Mouse (Mus musculus) left cerebral cortex, postnatal 4 days (tissue): ENCODE measurements around the gene Cdh4. TPM values are rescaled to one million over a fixed set of nuclear protein-coding genes. Genes with fewer than 3 reads are reported as not detected.

Experiments
- DNase-seq: peaks from one replicate; pipeline ENCODE4 v3.0.0-alpha.2; 2022
- intact Hi-C: fragments of 180-260 bp; cut with DNase I; formaldehyde crosslinking; loops from one replicate; pipeline ENCODE4 v1.15.1; 2025
- total RNA-seq, 2 experiments: library from RNA; stranded (reverse); gene quantifications; 2 replicates each; pipeline ENCODE4 v1.2.3; 2021

Gene Cdh4
- total RNA-seq, 2 experiments from 2014 or later, result 50.4 to 61.7 TPM

DNA sequence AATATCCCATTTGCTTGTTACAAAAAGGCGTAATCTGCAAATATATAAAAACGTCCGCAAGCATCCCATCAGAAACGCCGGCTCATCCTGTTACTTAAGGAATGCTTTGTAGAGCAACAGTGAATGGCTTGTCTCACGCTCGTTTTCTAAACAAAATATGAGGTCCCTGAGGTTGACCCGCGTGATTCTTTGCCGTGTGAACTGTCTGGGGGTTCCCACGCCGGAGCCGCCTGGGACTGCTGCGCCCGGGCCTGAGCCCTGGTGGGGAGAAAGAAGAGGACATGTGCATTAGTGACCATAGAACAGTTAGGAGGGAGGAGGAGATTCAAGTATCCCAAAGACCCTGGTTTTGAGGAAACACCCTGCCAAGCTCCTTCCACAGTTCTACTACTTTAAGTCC is 471.1 kb downstream of the Cdh4 start:
- intact Hi-C loops, result no loop called here
- DNase-seq, result no peak

DNA sequence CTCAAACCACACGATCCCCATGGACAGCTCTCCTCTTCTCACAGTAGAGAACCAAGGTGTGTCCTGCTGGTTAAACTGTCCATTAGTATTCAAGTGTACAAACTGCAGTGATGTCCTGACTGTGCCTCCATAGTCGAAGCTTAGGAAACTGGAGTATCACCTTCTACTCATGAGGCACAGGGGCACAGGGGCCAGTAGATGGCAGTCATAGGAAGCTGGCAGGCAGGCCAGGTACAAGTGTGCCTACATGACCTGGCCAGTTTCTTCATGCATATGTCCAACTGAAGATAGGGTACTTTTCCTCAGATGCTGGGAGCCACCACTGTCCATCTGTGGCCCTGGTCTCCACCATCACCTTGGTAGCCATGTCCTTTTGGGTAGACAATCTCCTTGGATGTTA is 472.0 kb downstream of the Cdh4 start:
- intact Hi-C loops, result no loop called here
- DNase-seq, result no peak

DNA sequence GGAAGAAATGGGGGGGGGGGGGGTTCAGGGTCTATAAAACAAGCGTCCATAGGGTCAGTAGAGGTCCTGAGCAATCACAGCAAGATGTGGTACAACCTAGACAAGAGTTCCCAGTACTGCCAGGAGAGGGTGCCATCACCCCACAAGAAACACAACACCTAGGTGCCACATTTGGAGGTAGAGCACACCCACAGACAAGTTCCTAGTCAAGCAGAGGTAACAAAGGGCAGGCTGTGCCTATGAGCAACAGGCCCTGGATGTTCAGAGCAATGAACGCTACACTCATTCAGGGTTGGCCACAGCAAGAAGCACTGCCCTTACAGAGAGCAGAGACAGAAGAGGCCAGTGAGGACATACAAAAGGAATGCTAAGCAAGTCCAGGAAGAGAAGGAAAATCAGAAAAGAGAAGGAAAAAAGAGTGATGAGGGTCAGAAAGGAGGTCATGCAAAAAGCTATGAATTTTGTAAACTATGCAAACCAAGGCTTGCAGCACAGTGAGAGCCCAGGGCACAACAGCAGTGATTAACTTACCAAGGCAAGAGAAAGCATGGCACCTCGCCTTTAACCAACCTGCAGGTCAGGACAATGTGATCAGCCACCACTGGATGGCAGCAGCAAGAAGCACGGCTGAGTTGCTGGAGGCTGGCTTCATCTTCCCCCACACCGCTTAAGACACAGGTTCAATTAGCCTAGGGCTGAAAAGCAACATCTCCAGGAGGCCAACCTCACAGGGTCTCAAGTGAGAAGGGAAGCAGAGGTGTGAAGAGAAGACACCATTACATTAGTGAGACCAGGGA is 474.8 kb downstream of the Cdh4 start:
- intact Hi-C loops, result loop anchor here (5.0 kb wide), 3 partner anchors 55 to 125 kb away; partner anchors contain the start of genes Psma7 and Ss18l1

DNA sequence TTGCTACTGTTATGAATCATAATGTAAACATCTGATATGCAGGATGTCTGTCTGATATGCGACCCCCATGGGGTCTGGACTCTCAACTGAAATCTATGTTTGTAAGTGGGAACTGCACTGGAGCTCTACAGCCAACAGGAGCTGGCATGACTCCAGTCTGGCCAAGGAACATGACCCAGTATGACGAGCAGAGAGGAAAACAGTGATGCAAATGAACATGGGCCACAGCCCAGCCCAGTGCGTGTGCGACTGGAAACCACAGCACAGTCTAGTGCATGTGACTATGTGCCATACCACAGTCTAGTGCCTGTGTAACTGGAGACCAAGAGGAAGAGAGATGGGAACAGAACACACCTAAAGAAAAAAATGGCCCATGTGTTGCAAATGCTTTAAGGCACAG is 477.8 kb downstream of the Cdh4 start:
- intact Hi-C loops, result no loop called here
- DNase-seq, result no peak

More for the DNA sequence above, 474.8 kb downstream of the Cdh4 start:
- peak; percentile 73 for DNase-seq

DNA sequence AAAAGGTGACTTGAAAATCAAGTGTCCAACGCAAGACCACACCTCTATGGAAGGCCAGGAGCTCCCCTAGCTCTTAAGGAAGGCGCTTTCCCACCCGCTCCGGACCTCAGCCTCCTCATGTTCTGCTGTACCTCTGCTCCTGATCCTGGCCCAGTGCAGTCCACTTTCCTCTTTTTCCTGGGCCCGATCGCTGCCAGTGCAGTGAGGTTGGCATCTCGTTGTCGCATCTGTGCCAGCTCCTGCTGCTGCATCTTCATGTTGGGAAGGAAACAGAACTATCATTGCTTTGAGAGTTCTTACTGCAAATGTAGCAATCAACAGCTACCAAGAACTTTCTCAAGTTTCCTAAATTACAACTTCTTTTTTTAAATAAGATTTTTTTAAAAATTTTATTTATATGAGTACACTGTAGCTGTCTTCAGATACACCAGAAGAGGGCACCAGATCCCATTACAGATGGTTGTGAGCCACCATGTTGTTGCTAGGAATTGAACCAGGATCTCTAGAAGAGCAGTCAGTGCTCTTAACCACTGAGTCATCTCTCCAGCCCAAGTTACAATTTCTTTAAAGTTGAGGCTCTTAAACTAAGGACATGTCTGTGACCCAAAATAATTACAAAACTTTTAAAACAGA is 478.9 kb downstream of the Cdh4 start:
- peak; percentile 59 for DNase-seq
- intact Hi-C loops, result no loop called here

DNA sequence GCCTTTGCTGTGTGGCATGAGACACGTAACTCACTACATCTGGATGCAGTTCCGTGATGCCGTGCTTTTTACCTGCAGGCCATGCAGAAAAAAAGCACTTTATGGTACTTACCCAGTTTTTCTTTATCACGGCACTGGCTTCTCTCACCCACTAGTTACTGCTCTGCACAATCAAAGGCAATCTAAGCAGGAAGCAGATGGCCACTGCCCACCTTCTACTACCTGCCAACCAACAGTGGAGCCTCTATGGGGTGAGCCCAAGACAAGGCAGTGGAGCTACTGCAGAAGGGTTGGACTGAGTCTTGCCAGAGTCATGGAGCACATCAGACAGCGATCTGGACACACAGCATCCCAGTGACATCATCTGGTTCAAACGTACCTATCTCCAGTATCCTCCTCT is 481.8 kb downstream of the Cdh4 start:
- intact Hi-C loops, result no loop called here
- no peak for DNase-seq

DNA sequence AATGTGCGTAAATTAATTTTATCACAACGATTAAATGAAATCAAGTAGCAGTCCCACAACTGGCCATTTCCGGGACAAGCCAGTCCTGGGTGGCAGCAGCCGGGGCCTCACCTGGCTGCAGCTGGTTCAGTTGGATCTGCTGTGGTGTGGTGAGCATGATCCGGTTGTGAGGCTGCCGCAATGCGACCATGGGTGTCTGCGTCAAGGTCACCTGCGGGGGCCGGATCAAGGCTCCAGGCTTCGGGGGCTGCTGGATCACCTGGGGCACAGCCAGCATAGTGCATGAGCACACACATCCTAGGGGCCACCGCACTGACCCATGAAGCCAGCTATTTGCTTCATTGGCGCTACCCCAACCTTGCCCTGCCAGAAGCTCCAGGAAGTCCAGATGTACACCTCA is 486.9 kb downstream of the Cdh4 start:
- no peak for DNase-seq
- intact Hi-C loops, result no loop called here

DNA sequence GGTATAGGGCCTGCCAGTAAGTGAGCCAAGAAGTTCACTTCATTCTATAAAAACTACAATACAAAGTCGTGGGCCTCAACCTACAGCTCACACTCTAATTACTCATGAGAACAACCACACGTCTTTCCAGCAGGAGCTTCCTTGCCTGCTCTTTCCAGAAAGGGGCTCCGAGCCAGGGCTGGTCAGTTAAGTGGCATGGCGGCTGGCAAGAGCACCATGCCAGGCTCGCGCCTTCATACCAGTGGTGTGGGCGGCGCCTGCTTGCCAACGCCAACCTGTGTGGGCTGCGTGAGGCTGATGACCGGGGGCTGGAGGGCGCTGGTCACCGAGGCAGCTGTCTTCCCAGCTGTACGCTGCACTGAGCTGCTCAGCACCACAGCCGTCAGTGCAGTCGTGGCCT is 489.5 kb downstream of the Cdh4 start:
- peak; percentile 56 for DNase-seq
- intact Hi-C loops, result no loop called here

DNA sequence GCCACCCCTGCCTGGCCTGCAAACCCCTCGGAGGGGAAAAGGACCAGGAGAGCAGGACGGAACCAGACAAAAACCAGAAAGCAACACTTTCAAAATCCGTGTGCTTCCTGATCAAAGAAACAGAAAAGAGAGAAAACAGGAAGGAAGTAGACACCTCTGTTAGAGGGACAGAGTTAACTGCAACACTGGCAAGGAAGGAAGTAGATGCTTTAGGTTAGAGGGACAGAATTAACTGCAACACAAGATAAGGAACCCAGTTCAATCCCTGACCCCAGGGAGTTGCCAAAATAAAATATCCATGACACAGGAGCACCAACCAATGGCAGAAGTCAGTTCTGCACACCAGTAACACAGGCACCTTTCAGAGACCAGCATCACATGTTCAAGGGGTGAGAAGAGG is 491.9 kb downstream of the Cdh4 start:
- no peak for DNase-seq
- intact Hi-C loops, result no loop called here

DNA sequence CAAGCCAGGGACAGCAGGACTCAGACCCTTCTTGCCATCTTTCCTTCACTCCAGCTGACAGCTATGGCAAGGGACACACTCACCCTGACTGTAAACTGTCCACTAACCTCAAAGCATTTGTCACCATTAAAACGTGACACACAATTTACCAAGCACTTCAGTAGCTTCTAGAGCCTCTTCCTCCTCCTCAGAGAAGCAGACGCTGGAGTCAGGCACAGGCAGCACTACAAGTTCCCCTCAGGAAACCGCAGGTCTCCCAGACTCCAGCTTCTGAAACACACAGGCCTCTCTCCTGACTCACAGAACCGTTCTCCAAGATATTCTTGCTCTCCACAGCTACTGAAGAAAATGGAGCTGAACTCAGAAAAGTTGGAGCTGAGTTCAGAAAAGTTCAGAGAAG is 494.9 kb downstream of the Cdh4 start:
- intact Hi-C loops, result no loop called here
- DNase-seq, result no peak

DNA sequence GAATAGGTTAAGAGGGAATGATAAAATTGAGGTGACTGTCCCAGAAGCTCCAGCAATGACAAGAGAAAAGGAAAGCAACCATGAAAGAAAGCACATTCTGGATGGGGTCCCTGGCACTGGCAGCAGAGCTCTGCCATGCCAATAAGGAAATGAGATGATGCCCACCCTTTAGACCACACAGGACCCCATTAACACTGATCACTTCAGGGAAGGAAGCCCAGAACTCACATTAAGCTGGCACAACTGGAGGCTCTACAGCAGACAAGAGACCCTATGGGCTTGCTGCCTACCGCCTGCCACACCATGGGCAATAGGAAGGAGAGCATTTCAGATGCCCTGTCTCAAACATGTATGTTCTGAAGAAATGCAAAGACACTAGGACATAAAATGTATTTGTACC is 499.5 kb downstream of the Cdh4 start:
- DNase-seq, result peak; percentile 76
- intact Hi-C loops, result no loop called here

DNA sequence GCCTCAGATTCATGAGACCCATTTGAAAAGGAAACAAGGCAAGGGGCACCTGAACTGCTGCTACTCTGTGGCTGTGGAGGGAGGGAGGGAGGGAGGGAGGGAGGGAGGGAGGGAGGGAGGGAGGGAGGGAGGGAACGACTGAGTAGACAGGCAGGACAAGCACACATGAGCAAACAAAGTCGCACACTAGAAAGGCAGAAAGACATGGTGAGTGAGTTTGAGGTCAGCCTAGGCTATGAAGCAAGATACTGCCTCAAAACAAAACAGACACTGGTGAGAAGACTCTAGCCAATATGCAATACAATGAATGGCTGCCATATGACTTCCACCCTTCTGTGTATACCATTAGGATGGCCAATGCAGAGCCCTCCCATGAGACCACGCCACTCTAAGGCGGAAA is 502.8 kb downstream of the Cdh4 start:
- no peak for DNase-seq
- intact Hi-C loops, result no loop called here

DNA sequence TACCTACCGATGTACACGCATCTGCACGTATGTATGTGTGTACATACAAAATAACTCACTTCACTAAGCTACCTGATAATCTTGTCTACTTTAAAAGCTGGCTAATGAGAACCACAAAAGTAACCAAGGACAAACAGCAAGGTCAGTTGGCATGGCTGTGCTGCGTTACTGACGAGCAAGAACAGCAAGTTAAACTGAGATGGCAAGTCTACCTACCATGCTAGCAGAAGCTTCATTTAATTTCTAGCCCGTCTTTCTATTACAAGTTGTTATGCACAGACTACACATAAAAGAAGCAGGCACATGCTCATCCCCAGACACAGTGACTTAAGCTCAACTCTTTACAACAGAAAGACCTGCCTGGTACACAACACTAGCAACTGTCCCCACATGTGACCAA is 504.3 kb downstream of the Cdh4 start:
- intact Hi-C loops, result no loop called here
- no peak for DNase-seq

DNA sequence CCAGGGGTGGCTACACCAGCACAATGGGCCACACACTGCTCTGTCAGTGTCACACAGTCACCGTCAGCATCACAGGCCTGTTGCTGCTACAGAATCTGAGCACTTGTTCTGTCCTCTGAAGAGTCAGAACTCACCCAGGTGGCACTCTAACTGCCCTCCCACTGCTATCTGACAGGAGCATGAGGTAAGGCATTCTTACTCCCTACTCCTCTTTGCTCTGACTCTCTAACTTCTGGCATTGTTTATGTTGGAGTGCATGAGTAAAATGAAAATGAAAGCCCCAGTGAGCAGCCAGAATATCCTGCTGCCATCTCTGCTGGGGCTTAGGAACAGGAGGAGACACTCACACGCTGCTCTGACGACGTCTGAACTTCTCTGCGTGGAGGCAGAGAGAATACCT is 505.4 kb downstream of the Cdh4 start:
- intact Hi-C loops, result no loop called here
- no peak for DNase-seq

DNA sequence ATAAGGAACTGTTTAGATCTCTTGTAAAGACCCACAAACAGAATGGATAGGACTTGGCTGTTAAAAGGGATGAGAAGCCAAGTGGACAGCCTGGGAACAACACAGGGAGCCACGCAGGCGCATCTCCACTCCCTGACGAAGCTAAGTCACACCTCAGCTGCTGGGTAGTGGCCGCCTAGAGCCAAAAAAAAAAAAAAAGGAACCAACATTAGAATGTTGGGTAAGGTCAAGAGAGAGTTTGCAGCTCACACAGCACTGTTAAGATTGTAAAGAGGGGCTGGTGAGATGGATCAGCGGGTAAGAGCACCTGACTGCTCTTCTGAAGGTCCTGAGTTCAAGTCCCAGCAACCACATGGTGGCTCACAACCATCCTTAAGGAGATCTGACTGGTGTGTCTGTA is 506.6 kb downstream of the Cdh4 start:
- no peak for DNase-seq
- intact Hi-C loops, result no loop called here
